Mouse (Mus musculus): ENCODE measurements around the gene Ptprg.
"Not testable (repeated sequence)": the region's sequence is repeated elsewhere in the genome, so short reads cannot be mapped to it uniquely, and the experiment has no call there.

Gene Ptprg

GRCm38 (mm10) chr14:12284141-12284912, 731.0 kb downstream of the Ptprg start, which contains the start of gene 3830406C13Rik:
3830406C13Rik (plus strand) TSS chr14:12284173.
- DNase-seq: peak; percentile 87

DNA sequence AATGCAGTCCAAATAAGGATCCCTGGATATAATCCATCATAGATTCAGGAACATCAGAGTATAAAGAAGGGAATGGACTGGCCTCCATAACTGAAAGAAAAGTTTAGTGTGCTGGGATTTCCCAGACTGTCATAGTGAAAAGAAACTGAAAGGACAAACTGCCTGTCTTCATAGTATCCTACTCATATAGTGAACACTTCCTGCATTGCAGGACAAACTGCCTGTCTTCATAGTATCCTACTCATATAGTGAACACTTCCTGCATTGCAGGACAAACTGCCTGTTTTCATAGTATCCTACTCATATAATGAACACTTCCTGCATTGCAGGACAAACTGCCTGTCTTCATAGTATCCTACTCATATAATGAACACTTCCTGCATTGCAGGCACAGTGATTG, 736.4 kb downstream of the Ptprg start:
- DNase-seq: not testable (repeated sequence)
